Mouse (Mus musculus) ES-Bruce4 (cell line): ENCODE data around the gene Ptpn13.

Source experiments
- EP300 ChIP-seq: IDR thresholded peaks from 2 replicates; pipeline ENCODE4 v1.6.1; 2011; ENCODE audit warnings: low read depth, low read length; ENCODE audit not compliant: insufficient read depth
- POLR2A ChIP-seq: IDR thresholded peaks from one replicate; pipeline ENCODE4 v1.8.1; 2011; ENCODE audit warnings: low read length; ENCODE audit not compliant: insufficient read depth

DNA sequence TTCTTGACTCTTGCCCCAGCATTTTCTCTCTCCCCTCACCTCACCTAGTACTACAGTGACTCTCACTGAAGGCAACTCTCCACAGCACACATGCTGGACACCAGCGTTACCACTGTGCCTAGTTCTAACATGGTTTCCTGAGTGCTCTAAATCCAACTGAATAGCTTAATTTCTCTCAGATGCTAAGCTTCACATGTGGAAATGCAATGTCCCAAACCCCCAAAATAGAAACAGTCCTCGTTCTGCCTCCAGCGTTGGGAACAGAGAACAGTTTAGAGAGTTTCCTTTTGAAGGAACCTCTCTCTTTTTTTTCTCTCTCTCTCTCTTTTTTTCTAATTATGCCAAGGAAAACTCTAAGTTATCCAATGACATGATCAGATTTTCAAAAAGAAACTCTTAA, 6.5 kb downstream of the Ptpn13 start:
- no peak for TF ChIP-seq EP300
- TF ChIP-seq POLR2A: no peak
